Mouse (Mus musculus) MEL (cell line): Measurements from ENCODE around the gene Selenoo. TPM values are rescaled to one million over a fixed set of nuclear protein-coding genes. Genes with fewer than 3 reads are reported as not detected.

Source experiments
- DNase-seq: peaks from one replicate; pipeline ENCODE4 v3.0.0; 2011; ENCODE audit warnings: low read depth, low spot score
- H3K27ac ChIP-seq: 2 replicates; pipeline ENCODE4 v1.5.1; 2012; ENCODE audit warnings: low read depth, mild to moderate bottlenecking, control low read depth, low read length, moderate library complexity; ENCODE audit not compliant: control insufficient read depth
- H3K27me3 ChIP-seq, 2 experiments: fragments of 150-350 bp in 1 of 2; sonication (generic) in 1 of 2; 2 replicates each; pipeline ENCODE4 v1.6.1; 2012; ENCODE audit warnings: low read length in 2 of 2, mild to moderate bottlenecking in 2 of 2, improper control_type of control experiment in 1 of 2, moderate library complexity in 1 of 2; ENCODE audit not compliant: insufficient read depth in 2 of 2, control insufficient read depth in 1 of 2
- H3K36me3 ChIP-seq, 2 experiments: 2 replicates each; pipeline ENCODE4 v1.6.1; 2012 to 2014; ENCODE audit warnings: low read length in 2 of 2, improper control_type of control experiment in 1 of 2, inconsistent platforms in 1 of 2, mild to moderate bottlenecking in 1 of 2; ENCODE audit not compliant: insufficient read depth in 2 of 2, control insufficient read depth in 1 of 2
- H3K4me1 ChIP-seq, 2 experiments: fragments of 150-350 bp in 1 of 2; sonication (generic) in 1 of 2; 2 replicates each; pipeline ENCODE4 v1.6.1; 2012; ENCODE audit warnings: low read length in 2 of 2, improper control_type of control experiment in 1 of 2, mild to moderate bottlenecking in 1 of 2; ENCODE audit not compliant: insufficient read depth in 2 of 2, control insufficient read depth in 1 of 2
- H3K4me3 ChIP-seq, 2 experiments: fragments of 150-350 bp in 1 of 2; sonication (generic) in 1 of 2; 2 replicates each; pipeline ENCODE4 v1.5.1; 2012; ENCODE audit warnings: low read depth in 2 of 2, low read length in 2 of 2, mild to moderate bottlenecking in 2 of 2, moderate library complexity in 2 of 2, control low read depth in 1 of 2, improper control_type of control experiment in 1 of 2; ENCODE audit not compliant: control insufficient read depth in 1 of 2, insufficient read depth in 1 of 2
- H3K79me2 ChIP-seq: 2 replicates; pipeline ENCODE4 v1.6.1; 2012; ENCODE audit warnings: mild to moderate bottlenecking, low read length, moderate library complexity; ENCODE audit not compliant: control insufficient read depth, poor library complexity, insufficient read depth
- H3K9ac ChIP-seq: 2 replicates; pipeline ENCODE4 v1.6.1; 2012; ENCODE audit warnings: low read depth, mild to moderate bottlenecking, control low read depth, low read length, moderate library complexity; ENCODE audit not compliant: control insufficient read depth, poor library complexity, severe bottlenecking
- H3K9me3 ChIP-seq: fragments of 150-350 bp; sonication (generic); replicated peaks from 2 replicates; pipeline ENCODE4 v1.6.1; 2012; ENCODE audit warnings: mild to moderate bottlenecking, low read length, improper control_type of control experiment, moderate library complexity; ENCODE audit not compliant: insufficient read depth
- CHD1 ChIP-seq: IDR thresholded peaks from 2 replicates; pipeline ENCODE4 v1.6.1; 2012; ENCODE audit warnings: low read depth, mild to moderate bottlenecking, inconsistent platforms, low read length, improper control_type of control experiment
- CHD2 ChIP-seq: IDR thresholded peaks from 2 replicates; pipeline ENCODE4 v1.6.1; 2011; ENCODE audit warnings: low read length, improper control_type of control experiment
- CTCF ChIP-seq, 3 experiments: IDR thresholded peaks in 2 of 3; conservative IDR thresholded peaks in 1 of 3; 2 replicates each; pipeline ENCODE4 v1.5.1; 2011 to 2012; ENCODE audit warnings: low read length in 3 of 3, low read depth in 2 of 3, mild to moderate bottlenecking in 2 of 3, improper control_type of control experiment in 1 of 3, inconsistent platforms in 1 of 3, mixed read lengths in 1 of 3, moderate library complexity in 1 of 3; ENCODE audit not compliant: control insufficient read depth in 1 of 3, insufficient read depth in 1 of 3, poor library complexity in 1 of 3, severe bottlenecking in 1 of 3
- ELF1 ChIP-seq: IDR thresholded peaks from 2 replicates; pipeline ENCODE4 v1.6.1; 2014; ENCODE audit warnings: low read depth, mild to moderate bottlenecking, inconsistent platforms, low read length, improper control_type of control experiment, moderate library complexity
- EP300 ChIP-seq, 2 experiments: IDR thresholded peaks; 2 replicates each; pipeline ENCODE4 v1.6.1; 2011; ENCODE audit warnings: improper control_type of control experiment in 2 of 2, low read length in 2 of 2, low read depth in 1 of 2, mild to moderate bottlenecking in 1 of 2
- ETS1 ChIP-seq: IDR thresholded peaks from 2 replicates; pipeline ENCODE4 v1.6.1; 2012; ENCODE audit warnings: low read depth, mild to moderate bottlenecking, inconsistent platforms, low read length, improper control_type of control experiment, moderate library complexity
- HCFC1 ChIP-seq: IDR thresholded peaks from 2 replicates; pipeline ENCODE4 v1.6.1; 2012; ENCODE audit warnings: low read depth, mild to moderate bottlenecking, inconsistent platforms, low read length, improper control_type of control experiment, moderate library complexity
- JUND ChIP-seq: IDR thresholded peaks from 2 replicates; pipeline ENCODE4 v1.6.1; 2011; ENCODE audit warnings: low read depth, mild to moderate bottlenecking, improper control_type of control experiment, low read length
- KAT2A ChIP-seq: conservative IDR thresholded peaks from 2 replicates; pipeline ENCODE4 v1.6.1; 2012; ENCODE audit warnings: low read depth, low read length, improper control_type of control experiment, inconsistent platforms
- MAFK ChIP-seq: IDR thresholded peaks from 2 replicates; pipeline ENCODE4 v1.6.1; 2011; ENCODE audit warnings: low read depth, mild to moderate bottlenecking, low read length, improper control_type of control experiment, borderline replicate concordance
- MAX ChIP-seq: IDR thresholded peaks from 2 replicates; pipeline ENCODE4 v1.6.1; 2011; ENCODE audit warnings: low read length, improper control_type of control experiment
- MEF2A ChIP-seq: IDR thresholded peaks from 2 replicates; pipeline ENCODE4 v1.6.1; 2014; ENCODE audit warnings: low read depth, mild to moderate bottlenecking, inconsistent platforms, low read length, improper control_type of control experiment; ENCODE audit not compliant: poor library complexity, insufficient replicate concordance, severe bottlenecking; ENCODE audit errors: extremely low read depth
- MXI1 ChIP-seq: IDR thresholded peaks from 2 replicates; pipeline ENCODE4 v1.6.1; 2011; ENCODE audit warnings: mild to moderate bottlenecking, low read depth, low read length, improper control_type of control experiment
- MYC ChIP-seq: IDR thresholded peaks from 2 replicates; pipeline ENCODE4 v1.6.1; 2011; ENCODE audit warnings: low read depth, mild to moderate bottlenecking, low read length, improper control_type of control experiment, moderate library complexity
- NELFE ChIP-seq: IDR thresholded peaks from 2 replicates; pipeline ENCODE4 v1.6.1; 2011; ENCODE audit warnings: low read depth, low read length, improper control_type of control experiment
- NRF1 ChIP-seq: IDR thresholded peaks from 2 replicates; pipeline ENCODE4 v1.6.1; 2014; ENCODE audit warnings: low read depth, mild to moderate bottlenecking, inconsistent platforms, low read length, improper control_type of control experiment, moderate library complexity; ENCODE audit not compliant: poor library complexity, insufficient read depth, severe bottlenecking
- POLR2A ChIP-seq, 2 experiments: IDR thresholded peaks; 2 replicates each; pipeline ENCODE4 v1.6.1; 2011 to 2012; ENCODE audit warnings: low read length in 2 of 2, mild to moderate bottlenecking in 2 of 2, control low read depth in 1 of 2, improper control_type of control experiment in 1 of 2, low read depth in 1 of 2, moderate library complexity in 1 of 2; ENCODE audit not compliant: control insufficient read depth in 1 of 2, insufficient read depth in 1 of 2, poor library complexity in 1 of 2
- POLR2AphosphoS2 ChIP-seq: IDR thresholded peaks from 2 replicates; pipeline ENCODE4 v1.6.1; 2011; ENCODE audit warnings: low read length, improper control_type of control experiment
- POLR2AphosphoS5 ChIP-seq: IDR thresholded peaks from 2 replicates; pipeline ENCODE4 v1.6.1; 2012; ENCODE audit warnings: low read depth, borderline replicate concordance, mild to moderate bottlenecking, inconsistent platforms, low read length, moderate library complexity, mixed read lengths
- SIN3A ChIP-seq: IDR thresholded peaks from 2 replicates; pipeline ENCODE4 v1.6.1; 2012; ENCODE audit warnings: low read length, improper control_type of control experiment, inconsistent platforms
- TBP ChIP-seq: IDR thresholded peaks from 2 replicates; pipeline ENCODE4 v1.8.0; 2011; ENCODE audit warnings: low read depth, low read length, improper control_type of control experiment
- TCF12 ChIP-seq: IDR thresholded peaks from 2 replicates; pipeline ENCODE4 v1.6.1; 2014; ENCODE audit warnings: low read depth, mild to moderate bottlenecking, inconsistent platforms, low read length, improper control_type of control experiment, moderate library complexity
- USF2 ChIP-seq, 2 experiments: IDR thresholded peaks; 2 replicates each; pipeline ENCODE4 v1.6.1; 2011 to 2012; ENCODE audit warnings: improper control_type of control experiment in 2 of 2, low read length in 2 of 2, borderline replicate concordance in 1 of 2, inconsistent platforms in 1 of 2, low read depth in 1 of 2, mild to moderate bottlenecking in 1 of 2; ENCODE audit not compliant: insufficient read depth in 1 of 2
- ZKSCAN1 ChIP-seq: IDR thresholded peaks from 2 replicates; pipeline ENCODE4 v1.6.1; 2012; ENCODE audit warnings: low read depth, mild to moderate bottlenecking, inconsistent platforms, low read length, improper control_type of control experiment, moderate library complexity
- polyA plus RNA-seq, 2 experiments: library from polyadenylated mRNA; stranded (reverse) in 1 of 2; unstranded in 1 of 2; fragments of >175 nt in 1 of 2; fragments of >200 nt in 1 of 2; gene quantifications; 2 replicates each; pipeline versions ENCODE4 v1.2.1 to v1.2.4; 2012; ENCODE audit warnings: low replicate concordance in 2 of 2, low read depth in 1 of 2; ENCODE audit not compliant: insufficient read length in 2 of 2, insufficient read depth in 1 of 2, missing spikeins in 1 of 2
- total RNA-seq: library from RNA; depleted of rRNA; stranded (reverse); fragments of 300-350 nt; gene quantifications from 2 replicates; pipeline ENCODE4 v1.2.3, GENCODE M21; 2012

The Selenoo gene
- total and polyA plus RNA-seq, 3 experiments: 16.6 to 17.3 TPM; not detected in 1

GRCm38 (mm10) chr15:89075478-89076147 is 13.3 kb upstream of the Selenoo start (continued):
- TF ChIP-seq EP300 (IDR thresholded peaks at IDR 0.05; ENCODE audit: low read depth in 1 of 2, low read length in 2 of 2): no peak
- TF ChIP-seq CTCF (IDR thresholded peaks at IDR 0.05 in 2 of 3, conservative IDR thresholded peaks at IDR 0.05 in 1 of 3; ENCODE audit: control insufficient read depth in 1 of 3, insufficient read depth in 1 of 3, low read depth in 2 of 3, low read length in 3 of 3, poor library complexity in 1 of 3, severe bottlenecking in 1 of 3): peak in 1 of 3 experiments; percentile 15; a peak in 1 of 6 replicates
- no peak for TF ChIP-seq MAFK

DNA sequence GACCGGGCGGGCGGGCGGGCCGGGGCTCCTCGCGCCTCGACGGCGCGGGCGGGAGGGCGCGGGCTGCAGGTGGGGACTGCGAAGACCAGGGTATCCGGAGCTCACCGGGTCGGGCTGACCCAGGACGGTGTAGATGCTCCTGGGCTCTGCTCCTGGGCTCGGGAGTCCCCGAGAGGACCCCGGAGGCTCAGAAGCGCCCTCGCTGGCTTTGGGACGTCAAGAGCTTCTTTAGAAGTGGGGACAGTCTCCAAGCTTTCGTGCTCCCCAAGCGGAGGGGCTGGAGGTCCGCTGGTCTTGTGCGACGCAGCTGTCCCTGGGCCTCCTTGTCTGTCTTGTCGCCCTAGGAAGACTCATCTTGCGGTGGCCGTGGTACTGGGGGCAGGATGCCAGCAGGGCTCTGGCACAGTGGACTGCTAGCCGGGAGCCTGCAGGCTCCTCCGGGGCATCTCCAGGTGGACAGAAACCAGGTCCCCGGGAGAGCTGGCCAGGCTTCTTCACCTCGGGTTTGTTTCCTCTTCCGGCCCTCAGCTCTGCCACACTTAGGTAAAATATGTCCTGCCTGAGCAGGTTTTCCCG is 12.6 kb upstream of the Selenoo start:
- DNase-seq: peak; percentile 63
- Histone ChIP-seq H3K79me2 (peaks cover 22% of the 10 kb centered on the region), H3K4me1 (peaks cover 0 to 24% of the 10 kb centered on the region in 2 experiments; a peak in 3 of 4 replicates), H3K9me3 (no peaks in the 10 kb centered on the region), H3K4me3 (peak overlapping the region; percentile 91 to 95), H3K9ac (peak overlapping the region; percentile 92), H3K27me3 (peaks cover 0 to 4% of the 10 kb centered on the region in 2 experiments; a peak in 1 of 4 replicates), H3K27ac (peak overlapping the region; percentile 26), H3K36me3 (peaks cover 5 to 15% of the 10 kb centered on the region in 2 experiments)
- TF ChIP-seq CTCF (IDR thresholded peaks at IDR 0.05 in 2 of 3, conservative IDR thresholded peaks at IDR 0.05 in 1 of 3; ENCODE audit: control insufficient read depth in 1 of 3, insufficient read depth in 1 of 3, low read depth in 2 of 3, low read length in 3 of 3, poor library complexity in 1 of 3, severe bottlenecking in 1 of 3) (no peak), ETS1 (no peak), SIN3A (0 out of 2 replicates have a peak, but pooled peaks have one; percentile 48), POLR2A (IDR thresholded peaks at IDR 0.05; ENCODE audit: control insufficient read depth in 1 of 2, insufficient read depth in 1 of 2, low read depth in 1 of 2, low read length in 2 of 2, poor library complexity in 1 of 2) (no peak), MEF2A (no peak), ZKSCAN1 (no peak), CHD1 (no peak)

DNA sequence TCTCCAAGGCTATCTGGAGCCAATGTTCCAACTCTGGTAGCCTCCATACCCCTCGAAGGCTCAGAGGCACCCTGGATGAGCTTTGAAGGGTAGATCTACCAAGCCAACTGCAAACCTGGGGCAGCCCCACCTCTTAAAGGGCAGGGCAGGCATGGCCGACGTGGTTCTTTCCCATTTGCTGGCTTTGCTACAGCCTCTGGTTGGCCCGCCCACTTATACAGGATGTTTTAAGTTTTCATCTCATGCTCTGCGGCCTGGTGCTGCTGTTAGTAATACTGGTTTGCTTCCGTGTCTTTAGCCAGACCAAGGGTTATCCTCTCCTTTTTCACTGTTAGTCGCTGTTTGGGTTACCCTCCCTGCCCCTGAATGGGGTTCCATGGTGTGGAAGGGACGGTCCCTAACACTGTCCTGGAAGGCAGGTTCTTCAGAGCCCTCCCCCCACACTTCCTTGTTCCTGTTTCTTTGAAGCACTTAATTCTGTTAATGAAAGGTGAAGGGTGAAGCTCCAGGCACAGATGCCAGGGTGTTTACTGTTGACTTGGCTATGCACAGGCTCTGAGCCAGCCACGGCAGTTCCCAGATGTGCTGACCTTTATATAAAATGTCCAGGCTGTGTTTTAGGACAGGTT is 10.6 kb upstream of the Selenoo start:
- no peaks in the 10 kb centered on the region for H3K9me3 ChIP-seq
- peak overlapping the region; percentile 73 for H3K27ac ChIP-seq
- no peaks in the 10 kb centered on the region for H3K27me3 ChIP-seq
- H3K4me1 ChIP-seq: peaks cover 0 to 24% of the 10 kb centered on the region in 2 experiments; a peak in 3 of 4 replicates
- peaks cover 22% of the 10 kb centered on the region for H3K79me2 ChIP-seq
- H3K36me3 ChIP-seq: peaks cover 7 to 15% of the 10 kb centered on the region in 2 experiments
- peak overlapping the region; percentile 91 to 95 for H3K4me3 ChIP-seq
- peak overlapping the region; percentile 92 for H3K9ac ChIP-seq
- peak; percentile 95 for DNase-seq
- TF ChIP-seq MAX (peak; percentile 46; the same call in 1 of the 2 replicates), HCFC1 (peak; percentile 63; the same call in 1 of the 2 replicates), USF2 (IDR thresholded peaks at IDR 0.05; ENCODE audit: borderline replicate concordance in 1 of 2, insufficient read depth in 1 of 2, low read depth in 1 of 2, low read length in 2 of 2) (no peak), ELF1 (peak; percentile 87), NELFE (peak; percentile 69), SIN3A (peak; percentile 90), MYC (0 out of 2 replicates have a peak, but pooled peaks have one; percentile 20), POLR2AphosphoS5 (no peak), CHD2 (no peak), POLR2AphosphoS2 (peak; percentile 76), KAT2A (no peak), TBP (peak; percentile 83), JUND (no peak), NRF1 (no peak), MXI1 (peak; percentile 87), TCF12 (0 out of 2 replicates have a peak, but pooled peaks have one; percentile 16), POLR2A (IDR thresholded peaks at IDR 0.05; ENCODE audit: control insufficient read depth in 1 of 2, insufficient read depth in 1 of 2, low read depth in 1 of 2, low read length in 2 of 2, poor library complexity in 1 of 2) (peak; percentile 43 to 72; a peak in 2 of 4 replicates)
